Mouse (Mus musculus) heart, postnatal 14 days (tissue): ENCODE measurements around the gene Sgms1. TPM values are rescaled to one million over a fixed set of nuclear protein-coding genes. Genes with fewer than 3 reads are reported as not detected.

Experiments used
- DNase-seq, 2 experiments: peaks; one replicate each; pipeline ENCODE4 v3.0.0; 2021 to 2022
- intact Hi-C: fragments of 180-260 bp; cut with DNase I; formaldehyde crosslinking; loops from one replicate; pipeline ENCODE4 v1.15.1; 2025
- total RNA-seq, 2 experiments: library from RNA; stranded (reverse); gene quantifications; 2 replicates each; pipeline ENCODE4 v1.2.3; 2021

Gene Sgms1
- total RNA-seq, 2 experiments from 2014 or later = 75.1 to 77.5 TPM

GRCm38 (mm10) chr19:32276817-32277216 lies 112.7 kb downstream of the Sgms1 start:
- intact Hi-C loops = no loop called here

GRCm38 (mm10) chr19:32276263-32276662 lies 113.3 kb downstream of the Sgms1 start:
- intact Hi-C loops = no loop called here
- no peak for DNase-seq

More at GRCm38 (mm10) chr19:32276817-32277216, 112.7 kb downstream of the Sgms1 start:
- DNase-seq = no peak

- intact Hi-C loops = no loop called here
These were observed 114.2 kb downstream of the Sgms1 start for GRCm38 (mm10) chr19:32275068-32275925.

GRCm38 (mm10) chr19:32274145-32274544 lies 115.4 kb downstream of the Sgms1 start:
- intact Hi-C loops = no loop called here
- no peak for DNase-seq

More at GRCm38 (mm10) chr19:32275068-32275925, 114.2 kb downstream of the Sgms1 start:
- no peak for DNase-seq

GRCm38 (mm10) chr19:32273714-32274113 lies 115.8 kb downstream of the Sgms1 start:
- intact Hi-C loops = no loop called here
- no peak for DNase-seq

GRCm38 (mm10) chr19:32272475-32273260 lies 116.8 kb downstream of the Sgms1 start:
- DNase-seq = no peak
- intact Hi-C loops = no loop called here

- intact Hi-C loops = no loop called here
- no peak for DNase-seq
These were observed 117.9 kb downstream of the Sgms1 start for GRCm38 (mm10) chr19:32271455-32272200.

- DNase-seq = no peak
- intact Hi-C loops = no loop called here
These were observed 119.7 kb downstream of the Sgms1 start for GRCm38 (mm10) chr19:32269844-32270176.

GRCm38 (mm10) chr19:32269141-32269843 lies 120.2 kb downstream of the Sgms1 start:
- DNase-seq = no peak
- intact Hi-C loops = no loop called here

- intact Hi-C loops = no loop called here
- DNase-seq = no peak
These were observed 121.0 kb downstream of the Sgms1 start for GRCm38 (mm10) chr19:32268562-32268961.

- no peak for DNase-seq
- intact Hi-C loops = no loop called here
These were observed 122.9 kb downstream of the Sgms1 start for GRCm38 (mm10) chr19:32266385-32267252.

- intact Hi-C loops = loop anchor here (5.0 kb wide), 1 partner anchor 39 kb away; no protein-coding TSS in a partner anchor
- no peak for DNase-seq
These were observed 125.8 kb downstream of the Sgms1 start for GRCm38 (mm10) chr19:32263753-32264152.

- intact Hi-C loops = loop anchor here (5.0 kb wide), 1 partner anchor 39 kb away; no protein-coding TSS in a partner anchor
- DNase-seq = no peak
These were observed 126.5 kb downstream of the Sgms1 start for GRCm38 (mm10) chr19:32262805-32263572.

GRCm38 (mm10) chr19:32260869-32261688 lies 128.4 kb downstream of the Sgms1 start:
- intact Hi-C loops = loop anchor here (5.0 kb wide), 1 partner anchor 41 kb away; no protein-coding TSS in a partner anchor

GRCm38 (mm10) chr19:32259830-32260229 lies 129.7 kb downstream of the Sgms1 start:
- intact Hi-C loops = loop anchor here (5.0 kb wide), 1 partner anchor 42 kb away; no protein-coding TSS in a partner anchor
- no peak for DNase-seq

More at GRCm38 (mm10) chr19:32260869-32261688, 128.4 kb downstream of the Sgms1 start:
- DNase-seq = no peak

- DNase-seq = no peak
- intact Hi-C loops = no loop called here
These were observed 130.5 kb downstream of the Sgms1 start for GRCm38 (mm10) chr19:32259048-32259447.

- no peak for DNase-seq
- intact Hi-C loops = no loop called here
These were observed 131.4 kb downstream of the Sgms1 start for GRCm38 (mm10) chr19:32258146-32258545.
